Mouse (Mus musculus): Measurements from ENCODE around the gene Gm12789.
"Not testable (repeated sequence)": the region's sequence is repeated elsewhere in the genome, so short reads cannot be mapped to it uniquely, and the experiment has no call there.

DNA sequence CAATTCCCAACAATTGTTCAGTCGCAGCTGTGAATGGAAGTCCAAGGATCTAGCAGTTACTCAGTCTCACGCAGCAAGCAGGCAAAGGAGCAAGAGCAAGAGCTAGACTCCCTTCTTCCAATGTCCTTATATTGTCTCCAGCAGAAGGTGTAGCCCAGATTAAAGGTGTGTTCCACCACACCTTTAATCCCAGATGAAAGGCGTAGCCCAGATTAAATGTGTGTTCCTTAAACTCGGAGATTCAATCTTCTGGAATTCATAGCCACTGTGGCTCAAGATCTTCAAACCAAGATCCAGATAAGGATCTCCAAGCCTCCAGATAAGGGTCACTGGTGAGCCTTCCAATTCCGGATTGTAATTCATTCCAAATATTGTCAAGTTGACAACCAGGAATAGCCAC is 5.5 kb upstream of the Gm12789 start, which contains the start of gene Gm12790:
- TF ChIP-seq FLI1 (IDR thresholded peaks at IDR 0.05; ENCODE audit: low read length); GATA1 (IDR thresholded peaks at IDR 0.05; ENCODE audit: borderline replicate concordance, low read length): not testable (repeated sequence)
